Mouse (Mus musculus): Measurements from ENCODE around the gene Dnaaf2.
A peak's percentile ranks its signal among the peaks of the same experiment; 100 is the strongest.

- TF ChIP-seq POLR2A (IDR thresholded peaks at IDR 0.05; ENCODE audit: control insufficient read depth, low read depth, low read length) (peak; percentile 19; the same call in 1 of the 2 replicates), CTCF (IDR thresholded peaks at IDR 0.05; ENCODE audit: control insufficient read depth, insufficient read depth, insufficient replicate concordance, low read depth, low read length) (no peak)
Observed at GRCm38 (mm10) chr12:69143460-69143859, 54.8 kb downstream of the Dnaaf2 start.

Measured in testis, adult 2 months (tissue).